Mouse (Mus musculus) hindbrain, embryonic 11.5 days (tissue): ENCODE data around the gene Zfp628. TPM values are rescaled to one million over a fixed set of nuclear protein-coding genes. Genes with fewer than 3 reads are reported as not detected.

Experiments used
- ATAC-seq: fragments of 200-750 bp; cut with Nextera tagmentation; 2 replicates; pipeline ENCODE4 v1.8.0; 2017; ENCODE audit warnings: mild to moderate bottlenecking, moderate TSS enrichment, moderate library complexity; ENCODE audit not compliant: low FRiP score
- DNase-seq: peaks from one replicate; pipeline ENCODE4 v3.0.0-alpha.2; 2015; ENCODE audit warnings: low spot score
- H3K27ac ChIP-seq: fragments of 300-500 bp; sonication (generic); 2 replicates; pipeline ENCODE4 v1.5.1; 2014; ENCODE audit warnings: mild to moderate bottlenecking, low read depth, low read length
- H3K27me3 ChIP-seq: fragments of 300-500 bp; sonication (generic); 2 replicates; pipeline ENCODE4 v1.6.1; 2014; ENCODE audit warnings: mild to moderate bottlenecking, low read length, moderate library complexity, mixed read lengths; ENCODE audit not compliant: control insufficient read depth, insufficient read depth
- H3K36me3 ChIP-seq: fragments of 300-500 bp; sonication (generic); 2 replicates; pipeline ENCODE4 v1.6.1; 2014; ENCODE audit warnings: mild to moderate bottlenecking, low read length, moderate library complexity, mixed read lengths; ENCODE audit not compliant: control insufficient read depth, insufficient read depth
- H3K4me1 ChIP-seq: fragments of 300-500 bp; sonication (generic); replicated peaks from 2 replicates; pipeline ENCODE4 v1.6.1; 2014; ENCODE audit warnings: low read length, mixed read lengths; ENCODE audit not compliant: control insufficient read depth, insufficient read depth
- H3K4me2 ChIP-seq: fragments of 300-500 bp; sonication (generic); replicated peaks from 2 replicates; pipeline ENCODE4 v1.6.1; 2014; ENCODE audit warnings: mild to moderate bottlenecking, low read depth, low read length
- H3K4me3 ChIP-seq: fragments of 300-500 bp; sonication (generic); 2 replicates; pipeline ENCODE4 v1.5.1; 2014; ENCODE audit warnings: low read depth, low read length
- H3K9ac ChIP-seq: fragments of 300-500 bp; sonication (generic); 2 replicates; pipeline ENCODE4 v1.6.1; 2014; ENCODE audit warnings: low read depth, low read length
- H3K9me3 ChIP-seq: fragments of 300-500 bp; sonication (generic); 2 replicates; pipeline ENCODE4 v1.6.1; 2016; ENCODE audit warnings: low read length; ENCODE audit not compliant: control insufficient read depth
- WGBS: fragments of 180-500 bp; shearing (Covaris S2); extraction: QIAGEN DNeasy Blood & Tissue Kit; methylation state at CpG from one replicate; pipeline ENCODE4 v1.1.7; 2014; 5-methylcytosine and 5-hydroxymethylcytosine counted together
- polyA plus RNA-seq: library from polyadenylated mRNA; unstranded; fragments of >200 nt; fragmentation: Nextera tagmentation; extraction: Ambion mirVana; gene quantifications from 2 replicates; pipeline ENCODE4 v1.2.1, GENCODE M21; 2014

Gene Zfp628
- polyA plus RNA-seq, 1 experiment from 2014 or later: 4.2 TPM

- Histone ChIP-seq H3K36me3 (no peaks in the 10 kb centered on the region), H3K9ac (no peak overlapping the region), H3K4me2 (no peak overlapping the region), H3K4me3 (no peak overlapping the region), H3K9me3 (no peaks in the 10 kb centered on the region), H3K27ac (no peak overlapping the region), H3K4me1 (no peaks in the 10 kb centered on the region), H3K27me3 (no peaks in the 10 kb centered on the region)
- ATAC-seq (no peak), DNase-seq (no peak)
- 88% methylated on average over 10 of the region's 10 CpGs for WGBS
Measured at GRCm38 (mm10) chr7:4957361-4957760, 42.3 kb downstream of the Zfp628 start.

GRCm38 (mm10) chr7:4963527-4963926 is 48.5 kb downstream of the Zfp628 start:
- ATAC-seq: no peak
- Histone ChIP-seq H3K4me2 (no peak overlapping the region), H3K27ac (no peak overlapping the region), H3K4me1 (no peaks in the 10 kb centered on the region), H3K9ac (no peak overlapping the region), H3K36me3 (no peaks in the 10 kb centered on the region), H3K9me3 (no peaks in the 10 kb centered on the region), H3K4me3 (no peak overlapping the region), H3K27me3 (no peaks in the 10 kb centered on the region)
- 81% methylated on average over 5 of the region's 5 CpGs for WGBS
- DNase-seq: no peak

- peak; percentile 54; the same call in 1 of the 2 replicates for ATAC-seq
- no peaks in the 10 kb centered on the region for H3K4me1 ChIP-seq
- no peaks in the 10 kb centered on the region for H3K27me3 ChIP-seq
- WGBS: 8% methylated on average over 10 of the region's 10 CpGs
- peak; percentile 66 for DNase-seq
- no peak within 1 kb of the TSS for H3K27ac ChIP-seq
- no peak within 1 kb of the TSS for H3K4me2 ChIP-seq
- no peaks in the 10 kb centered on the region for H3K9me3 ChIP-seq
- H3K4me3 ChIP-seq: no peak within 1 kb of the TSS
- no peak within 1 kb of the TSS for H3K9ac ChIP-seq
- no peaks in the 10 kb centered on the region for H3K36me3 ChIP-seq
Measured at GRCm38 (mm10) chr7:4964272-4964671, 49.3 kb downstream of the Zfp628 start, which contains the start of gene Sbk2. Gene Sbk2, minus strand, starts transcription at chr7:4964406.

- no peaks in the 10 kb centered on the region for H3K27me3 ChIP-seq
- DNase-seq: no peak
- no peak overlapping the region for H3K4me2 ChIP-seq
- no peak overlapping the region for H3K4me3 ChIP-seq
- H3K27ac ChIP-seq: no peak overlapping the region
- H3K9me3 ChIP-seq: no peaks in the 10 kb centered on the region
- 85% methylated on average over 5 of the region's 5 CpGs for WGBS
- no peaks in the 10 kb centered on the region for H3K4me1 ChIP-seq
- no peak for ATAC-seq
- H3K9ac ChIP-seq: no peak overlapping the region
- no peaks in the 10 kb centered on the region for H3K36me3 ChIP-seq
Measured at GRCm38 (mm10) chr7:4964988-4965387, 50.0 kb downstream of the Zfp628 start.

- no peaks in the 10 kb centered on the region for H3K36me3 ChIP-seq
- H3K27ac ChIP-seq: no peak within 1 kb of the TSS
- H3K4me1 ChIP-seq: no peaks in the 10 kb centered on the region
- 39% methylated on average over 6 of the region's 6 CpGs for WGBS
- H3K27me3 ChIP-seq: no peaks in the 10 kb centered on the region
- no peaks in the 10 kb centered on the region for H3K9me3 ChIP-seq
- ATAC-seq: no peak
- no peak within 1 kb of the TSS for H3K9ac ChIP-seq
- no peak within 1 kb of the TSS for H3K4me3 ChIP-seq
- no peak within 1 kb of the TSS for H3K4me2 ChIP-seq
- no peak for DNase-seq
Measured at GRCm38 (mm10) chr7:4971068-4971467, 56.1 kb downstream of the Zfp628 start, which contains the start of gene Sbk3. Gene Sbk3, minus strand, starts transcription at chr7:4971168.

Other genes with a start within 250 kb of the Zfp628 start
- 112 and 114 TPM in 2 replicates for gene Hspbp1, start 230.1 kb upstream of the Zfp628 start, polyA plus RNA-seq
- gene Brsk1, start 224.6 kb upstream of the Zfp628 start, polyA plus RNA-seq: 3.1 and 5.1 TPM in 2 replicates
- gene Tmem150b, start 190.0 kb upstream of the Zfp628 start, polyA plus RNA-seq: 0.22 and 0.26 TPM in 2 replicates
- gene Kmt5c, start 175.1 kb upstream of the Zfp628 start, polyA plus RNA-seq: 64.3 and 69.2 TPM in 2 replicates
- 28.0 and 28.5 TPM in 2 replicates for gene Cox6b2, start 162.1 kb upstream of the Zfp628 start, polyA plus RNA-seq
- gene Fam71e2, start 143.9 kb upstream of the Zfp628 start, polyA plus RNA-seq: not detected in 2 replicates
- 0.08 and 0.14 TPM in 2 replicates for gene Il11, start 132.4 kb upstream of the Zfp628 start, polyA plus RNA-seq
- gene Tmem190, start 132.3 kb upstream of the Zfp628 start, polyA plus RNA-seq: not detected in 2 replicates
- gene Tmem238, start 125.6 kb upstream of the Zfp628 start, polyA plus RNA-seq: 0.78 and 0.93 TPM in 2 replicates
- gene Rpl28, start 122.3 kb upstream of the Zfp628 start, polyA plus RNA-seq: 186 and 191 TPM in 2 replicates
- 400 and 452 TPM in 2 replicates for gene Ube2s, start 102.6 kb upstream of the Zfp628 start, polyA plus RNA-seq
- gene Shisa7, start 70.5 kb upstream of the Zfp628 start, polyA plus RNA-seq: 2.9 and 4.1 TPM in 2 replicates
- gene Isoc2b, start 45.0 kb upstream of the Zfp628 start, polyA plus RNA-seq: 2.5 and 2.9 TPM in 2 replicates
- gene Isoc2a, start 38.1 kb upstream of the Zfp628 start, polyA plus RNA-seq: 1.1 TPM in 2 replicates
- gene Gm36210, start 8.7 kb upstream of the Zfp628 start, polyA plus RNA-seq: 0.11 TPM in 1 of 2 replicates, not detected in the other
- 7.1 and 7.3 TPM in 2 replicates for gene Nat14, start 6.8 kb downstream of the Zfp628 start, polyA plus RNA-seq
- 1.1 and 1.4 TPM in 2 replicates for gene Ssc5d, start 10.6 kb downstream of the Zfp628 start, polyA plus RNA-seq
- 0.07 and 0.09 TPM in 2 replicates for gene Sbk2, start 49.2 kb downstream of the Zfp628 start, polyA plus RNA-seq
- 0.04 TPM in 1 of 2 replicates, not detected in the other for gene Sbk3, start 56.0 kb downstream of the Zfp628 start, polyA plus RNA-seq
- 45.0 and 61.0 TPM in 2 replicates for gene Zfp579, start 80.9 kb downstream of the Zfp628 start, polyA plus RNA-seq
- gene Zfp524, start 99.2 kb downstream of the Zfp628 start, polyA plus RNA-seq: 7.5 and 10.6 TPM in 2 replicates
- gene Fiz1, start 99.5 kb downstream of the Zfp628 start, polyA plus RNA-seq: 38.2 and 43.2 TPM in 2 replicates
- 0.19 and 1.8 TPM in 2 replicates for gene Gm44973, start 100.3 kb downstream of the Zfp628 start, polyA plus RNA-seq
- 5.7 and 8.6 TPM in 2 replicates for gene Zfp865, start 105.2 kb downstream of the Zfp628 start, polyA plus RNA-seq
- 7.2 and 8.6 TPM in 2 replicates for gene Ccdc106, start 105.3 kb downstream of the Zfp628 start, polyA plus RNA-seq
- gene 4632433K11Rik, start 118.9 kb downstream of the Zfp628 start, polyA plus RNA-seq: not detected in 2 replicates
- gene Zfp784, start 123.2 kb downstream of the Zfp628 start, polyA plus RNA-seq: 3.1 and 4.3 TPM in 2 replicates
- gene Zfp580, start 136.3 kb downstream of the Zfp628 start, polyA plus RNA-seq: 32.4 and 37.5 TPM in 2 replicates
- 161 and 162 TPM in 2 replicates for gene U2af2, start 146.9 kb downstream of the Zfp628 start, polyA plus RNA-seq
- 54.2 and 55.3 TPM in 2 replicates for gene Epn1, start 165.0 kb downstream of the Zfp628 start, polyA plus RNA-seq
- gene Rfpl4, start 201.7 kb downstream of the Zfp628 start, polyA plus RNA-seq: not detected in 2 replicates
- 0.18 and 0.31 TPM in 2 replicates for gene Rasl2-9, start 210.7 kb downstream of the Zfp628 start, polyA plus RNA-seq
- gene Vmn1r55, start 234.5 kb downstream of the Zfp628 start, polyA plus RNA-seq: 0.01 and 0.05 TPM in 2 replicates